Mouse (Mus musculus): ENCODE measurements at regions not wholly inside any gene's neighbourhood (a gene's known extent, or its start where the extent isn't known, plus 50 kb on each side); places are given as distances from the start of the nearest gene placed in this dataset.

GRCm38 (mm10) chr8:5859650-5860049 lies 754.5 kb upstream of the Slc10a2 start:
- DNase-seq: peak; percentile 77

GRCm38 (mm10) chr8:5857336-5857735 lies 752.2 kb upstream of the Slc10a2 start:
- DNase-seq: peak; percentile 55
